Mouse (Mus musculus) thymus, postnatal 25 days (tissue): ENCODE results near the gene Gm20518.

ENCODE experiments used
- DNase-seq: peaks from one replicate; pipeline ENCODE4 v3.0.0; 2022

The Gm20518 gene

GRCm38 (mm10) chr16:17804449-17804912 is 87.0 kb downstream of the Gm20518 start:
- DNase-seq, result peak; percentile 29

GRCm38 (mm10) chr16:17803675-17804448 is 87.6 kb downstream of the Gm20518 start:
- DNase-seq, result no peak

- DNase-seq, result no peak
Measured at GRCm38 (mm10) chr16:17802839-17803674, 88.4 kb downstream of the Gm20518 start.

GRCm38 (mm10) chr16:17802456-17802838 is 89.0 kb downstream of the Gm20518 start:
- DNase-seq, result no peak

- no peak for DNase-seq
Measured at GRCm38 (mm10) chr16:17801777-17802455, 89.6 kb downstream of the Gm20518 start.

GRCm38 (mm10) chr16:17799584-17799983 is 91.9 kb downstream of the Gm20518 start:
- no peak for DNase-seq

GRCm38 (mm10) chr16:17798321-17799180 is 92.9 kb downstream of the Gm20518 start:
- no peak for DNase-seq

- no peak for DNase-seq
Measured at GRCm38 (mm10) chr16:17797812-17798311, 93.6 kb downstream of the Gm20518 start.

- DNase-seq, result no peak
Measured at GRCm38 (mm10) chr16:17796971-17797811, 94.3 kb downstream of the Gm20518 start, which contains the start of gene Scarf2. Scarf2 (plus strand) TSS chr16:17797282.

- DNase-seq, result no peak
Measured at GRCm38 (mm10) chr16:17796519-17796918, 95.0 kb downstream of the Gm20518 start.

GRCm38 (mm10) chr16:17795643-17796042 is 95.8 kb downstream of the Gm20518 start:
- no peak for DNase-seq

GRCm38 (mm10) chr16:17794047-17794446 is 97.4 kb downstream of the Gm20518 start:
- no peak for DNase-seq

GRCm38 (mm10) chr16:17792728-17793127 is 98.7 kb downstream of the Gm20518 start:
- no peak for DNase-seq

- no peak for DNase-seq
Measured at GRCm38 (mm10) chr16:17785337-17785736, 106.1 kb downstream of the Gm20518 start.
